Mouse (Mus musculus) R1 (cell line): ENCODE measurements around the gene Zfp28.

Experiments
- DNase-seq: peaks from one replicate; pipeline ENCODE4 v3.0.0-alpha.2; 2018; ENCODE audit warnings: low read depth, low spot score

The Zfp28 gene

DNA sequence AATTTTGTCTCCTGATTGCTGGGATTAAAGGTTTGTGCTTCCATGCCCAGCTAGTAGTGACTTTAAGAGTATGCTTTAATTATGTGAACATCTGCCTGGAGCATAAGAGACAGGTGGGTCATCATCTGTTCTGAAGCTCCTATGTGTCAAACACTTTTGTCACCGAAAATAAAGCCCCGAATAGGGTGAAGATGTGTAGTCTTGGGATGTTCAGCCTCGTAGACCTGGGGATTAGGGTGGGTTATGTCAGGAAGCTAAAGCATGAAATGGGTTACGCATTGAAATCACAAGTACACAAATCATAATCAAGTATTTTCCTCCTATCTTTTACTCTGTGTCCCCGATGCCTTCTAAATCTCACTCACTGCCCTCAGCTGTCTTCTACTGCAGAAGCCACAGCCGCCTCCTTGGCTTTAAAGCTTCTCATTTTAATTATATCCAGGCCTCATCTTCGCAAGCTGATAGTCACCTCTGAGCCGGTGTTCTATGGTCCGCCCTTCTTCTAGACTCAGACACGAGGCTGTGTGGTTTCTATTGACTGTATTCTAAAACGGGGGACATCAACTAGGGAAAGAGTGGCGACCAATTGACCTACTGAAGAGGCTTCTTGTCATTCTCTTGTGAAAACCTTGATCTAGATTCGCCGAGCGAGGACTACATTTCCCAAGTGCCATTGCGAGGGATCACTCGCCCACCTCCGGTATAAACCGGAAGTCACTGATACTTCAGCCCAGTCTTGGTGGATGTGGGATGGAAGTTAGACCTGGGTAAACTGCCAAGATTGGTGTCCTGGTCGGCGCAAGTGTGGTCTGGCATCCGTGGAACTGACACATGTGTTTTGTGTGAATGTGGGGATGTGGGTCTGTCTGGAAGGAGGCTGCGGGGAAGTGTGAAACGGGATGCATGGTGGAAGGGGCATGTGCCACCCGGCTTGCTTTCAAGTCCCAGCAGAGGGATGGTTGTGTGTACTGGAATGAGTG is 15.2 kb downstream of the Zfp28 start, which contains the start of gene Smim17:
TSS of gene Smim17 (plus strand) at position 720 of the 980 bp plus-strand sequence.
- peak; percentile 65 for DNase-seq

DNA sequence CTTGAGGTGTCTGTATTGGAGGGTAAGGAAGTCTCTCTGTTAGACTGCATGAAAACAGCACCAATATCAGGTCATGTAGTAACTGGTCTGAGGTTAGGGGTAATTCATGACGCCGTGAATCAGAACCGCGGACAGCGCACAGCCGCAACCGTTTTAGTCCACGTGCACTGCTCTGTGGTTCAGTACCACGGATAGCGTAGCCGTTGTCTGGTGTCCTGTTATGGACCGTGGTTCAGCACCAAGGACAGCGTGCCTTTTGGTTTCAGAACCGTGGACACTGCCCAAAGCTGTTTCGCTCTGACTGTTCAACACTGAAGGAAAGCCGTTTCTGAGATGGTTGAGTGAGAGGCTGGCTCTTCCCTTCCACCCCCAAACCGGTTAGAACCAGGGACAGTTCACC is 26.9 kb downstream of the Zfp28 start, which contains the start of gene Gm20715:
TSS of gene Gm20715 (plus strand) at position 235 of the 400 bp plus-strand sequence.
- DNase-seq = peak; percentile 97

DNA sequence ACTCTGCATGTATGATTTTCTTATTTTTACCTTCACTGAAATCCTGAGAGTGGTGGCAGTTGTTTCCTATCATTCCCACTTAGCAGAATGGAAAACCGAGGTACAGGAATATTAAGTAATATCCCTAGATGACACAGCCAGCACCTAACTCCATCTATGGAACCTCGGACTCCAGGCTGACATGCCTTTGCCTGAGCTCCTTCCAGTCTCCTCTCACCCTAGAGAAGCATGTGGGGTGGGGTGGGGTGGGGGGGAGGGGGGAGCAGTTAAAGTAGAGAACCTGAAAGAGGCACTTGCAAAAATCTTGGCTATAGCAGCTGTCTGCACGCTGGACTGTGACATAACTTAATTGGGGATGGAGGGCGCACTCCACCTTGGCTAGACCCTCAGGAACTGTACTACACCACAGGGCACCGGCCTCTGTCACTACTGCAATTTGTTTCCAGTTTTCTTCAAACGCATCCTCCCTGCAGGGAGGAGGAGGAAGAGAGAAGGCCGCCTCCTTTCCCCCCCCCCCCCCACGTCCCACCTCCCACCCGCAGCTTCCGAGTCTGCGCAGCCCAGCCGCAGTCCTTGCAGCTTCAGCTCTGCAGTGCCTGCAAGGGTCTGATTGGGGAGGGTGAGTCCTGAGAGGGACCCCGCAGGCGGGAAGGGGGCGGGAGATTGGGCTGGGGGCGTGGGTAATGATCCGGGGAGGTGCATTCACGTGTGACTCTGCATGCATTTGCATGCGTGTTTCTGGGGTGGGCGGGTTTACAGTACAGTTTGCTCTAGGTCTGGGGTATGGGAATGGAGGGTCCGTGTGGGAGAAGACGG is 31.7 kb downstream of the Zfp28 start:
- DNase-seq = peak; percentile 59

DNA sequence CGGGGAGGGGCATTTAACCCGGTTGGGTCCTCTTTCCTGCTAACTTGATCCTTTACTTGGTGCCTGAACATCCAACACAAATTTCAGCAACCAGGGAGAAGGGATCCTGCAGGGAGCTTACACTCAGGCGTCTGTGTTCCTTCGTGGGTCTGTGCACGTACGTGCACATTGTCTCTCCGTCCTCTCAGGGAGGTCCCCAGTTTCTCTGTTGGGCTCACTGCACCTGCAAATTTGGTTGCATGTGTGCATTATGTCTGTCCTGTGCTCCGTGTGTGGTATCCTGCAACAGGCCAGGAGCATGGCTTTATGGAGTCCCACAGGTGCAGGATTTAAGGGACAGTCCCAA is 32.3 kb downstream of the Zfp28 start:
- no peak for DNase-seq

DNA sequence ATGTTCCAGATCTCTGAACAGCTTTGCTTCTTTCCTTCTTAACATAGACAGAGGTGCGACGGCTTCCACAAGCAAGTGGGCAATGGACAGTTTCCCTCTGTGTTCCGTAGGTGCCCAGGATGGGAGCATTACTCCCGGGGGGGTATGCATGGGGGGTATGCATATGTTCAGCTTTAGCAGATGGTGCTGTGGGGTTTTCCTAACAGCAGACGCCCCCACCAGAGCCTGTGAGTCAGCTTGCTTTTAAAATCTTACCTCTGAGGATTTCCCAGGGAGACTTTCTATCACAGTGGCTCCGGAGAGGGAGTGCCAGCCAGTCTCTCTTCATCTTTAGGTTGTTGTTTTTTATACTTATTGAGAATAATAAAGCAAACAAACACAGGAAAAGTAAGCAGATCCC is 36.8 kb downstream of the Zfp28 start:
- no peak for DNase-seq

DNA sequence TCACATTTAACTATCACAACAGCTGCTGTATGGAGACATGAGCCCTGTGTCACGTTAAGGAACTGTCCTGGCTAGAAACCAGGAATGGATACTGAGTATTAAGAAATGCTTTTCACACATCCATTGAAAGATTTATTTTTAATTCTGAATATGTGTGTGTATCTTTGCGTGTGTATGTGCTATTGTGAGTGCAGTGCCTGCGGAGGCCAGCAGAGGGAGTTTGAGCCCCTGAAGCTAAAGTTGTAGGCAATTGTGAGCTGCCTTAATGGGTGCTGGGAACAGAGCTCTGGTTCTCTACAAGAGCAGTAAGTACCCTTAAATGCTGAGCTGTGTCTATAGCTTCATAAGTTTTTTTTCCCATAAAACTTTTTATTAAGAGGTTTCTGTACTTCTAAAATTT is 46.3 kb downstream of the Zfp28 start:
- DNase-seq = peak; percentile 49

DNA sequence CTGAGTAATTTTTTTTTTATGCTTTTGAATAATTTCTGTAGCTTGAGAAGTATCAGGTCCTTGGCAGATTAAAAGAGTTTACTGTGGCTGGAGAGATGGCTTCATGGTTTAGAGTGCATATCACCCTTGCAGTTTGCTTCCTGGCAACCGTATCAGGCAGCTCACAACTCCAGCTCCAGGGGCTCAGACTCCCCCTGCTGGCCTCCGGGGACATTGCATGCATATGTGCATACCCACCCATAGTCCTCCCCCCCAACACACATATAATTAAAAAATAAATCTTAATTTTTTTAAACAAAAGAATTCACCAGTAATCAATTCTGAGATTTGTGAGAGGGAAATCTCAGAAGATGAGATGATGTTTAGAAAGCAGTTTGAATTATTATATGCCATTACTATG is 47.2 kb downstream of the Zfp28 start:
- peak; percentile 57 for DNase-seq

DNA sequence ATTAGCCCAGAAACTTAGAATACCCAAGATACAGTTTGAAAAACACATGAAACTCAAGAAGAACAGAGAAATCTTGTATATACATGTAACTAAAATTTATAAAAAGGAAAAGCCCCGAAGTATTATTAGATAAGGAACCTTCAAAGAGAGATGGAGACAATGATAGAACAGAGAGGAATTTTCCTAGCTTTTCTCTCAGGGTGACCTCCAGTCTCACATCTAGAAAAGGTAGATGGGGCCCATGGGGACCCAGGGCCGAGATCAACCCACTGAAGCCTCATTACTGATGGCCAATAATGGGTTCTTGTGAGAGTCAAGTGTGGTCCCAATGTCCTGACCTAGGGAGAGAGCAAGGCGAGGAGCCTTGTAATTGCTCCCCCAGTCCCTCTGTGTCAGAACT is 55.3 kb downstream of the Zfp28 start, which contains the start of gene Olfr1344:
TSS of gene Olfr1344 (plus strand) at position 301 of the 400 bp plus-strand sequence.
- DNase-seq = no peak

DNA sequence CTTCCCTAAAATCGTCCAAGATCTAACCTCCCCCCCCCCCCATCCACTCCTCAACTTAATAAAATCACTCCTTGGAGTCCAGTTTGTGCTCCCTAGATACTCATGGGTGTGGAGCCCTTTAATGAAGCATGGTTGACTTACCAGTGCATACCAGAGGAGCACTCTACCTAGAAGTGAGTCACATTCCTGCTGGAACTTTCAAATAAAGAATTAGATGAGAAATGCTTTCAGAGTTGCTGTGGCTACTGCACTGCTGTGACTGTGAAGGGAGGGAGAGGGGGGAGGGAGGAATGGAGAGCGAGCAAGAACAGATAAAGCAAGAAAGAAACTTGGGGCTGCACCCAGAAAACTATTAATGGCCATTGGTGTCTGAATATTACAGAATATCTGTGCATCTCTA is 58.1 kb downstream of the Zfp28 start:
- no peak for DNase-seq
